Mouse (Mus musculus) embryonic facial prominence, embryonic 12.5 days (tissue): ENCODE results near the gene Ciao2b. TPM values are rescaled to one million over a fixed set of nuclear protein-coding genes. Genes with fewer than 3 reads are reported as not detected.
"Not testable (repeated sequence)": the region's sequence is repeated elsewhere in the genome, so short reads cannot be mapped to it uniquely, and the experiment has no call there.

Experiments used
- ATAC-seq: fragments of 200-750 bp; cut with Nextera tagmentation; 2 replicates; pipeline ENCODE4 v1.8.0; 2017; ENCODE audit not compliant: insufficient number of reproducible peaks, insufficient read depth, low FRiP score, low TSS enrichment
- H3K27ac ChIP-seq: fragments of 300-500 bp; sonication (generic); 2 replicates; pipeline ENCODE4 v1.5.1; 2016; ENCODE audit warnings: mild to moderate bottlenecking
- H3K27me3 ChIP-seq: fragments of 300-500 bp; sonication (generic); 2 replicates; pipeline ENCODE4 v1.6.1; 2016; ENCODE audit warnings: mild to moderate bottlenecking, moderate library complexity
- H3K36me3 ChIP-seq: fragments of 300-500 bp; sonication (generic); 2 replicates; pipeline ENCODE4 v1.6.1; 2016; ENCODE audit warnings: mild to moderate bottlenecking
- H3K4me1 ChIP-seq: fragments of 300-500 bp; sonication (generic); 2 replicates; pipeline ENCODE4 v1.6.1; 2016
- H3K4me2 ChIP-seq: fragments of 300-500 bp; sonication (generic); replicated peaks from 2 replicates; pipeline ENCODE4 v1.6.1; 2016; ENCODE audit warnings: mild to moderate bottlenecking, moderate library complexity
- H3K4me3 ChIP-seq: fragments of 300-500 bp; sonication (generic); 2 replicates; pipeline ENCODE4 v1.5.1; 2016; ENCODE audit warnings: mild to moderate bottlenecking
- H3K9ac ChIP-seq: fragments of 300-500 bp; sonication (generic); 2 replicates; pipeline ENCODE4 v1.6.1; 2016; ENCODE audit warnings: mild to moderate bottlenecking, moderate library complexity
- H3K9me3 ChIP-seq: fragments of 300-500 bp; sonication (generic); 2 replicates; pipeline ENCODE4 v1.6.1; 2016; ENCODE audit warnings: mild to moderate bottlenecking, moderate library complexity
- WGBS: fragments of 180-500 bp; shearing (Covaris S2); methylation state at CpG from one replicate; pipeline ENCODE4 v1.1.7; 2016; 5-methylcytosine and 5-hydroxymethylcytosine counted together
- polyA plus RNA-seq: library from polyadenylated mRNA; unstranded; fragments of >200 nt; fragmentation: Nextera tagmentation; extraction: Ambion mirVana; gene quantifications from 2 replicates; pipeline ENCODE4 v1.2.1, GENCODE M21; 2016

Gene Ciao2b
- 83.7 and 87.9 TPM in 2 replicates for polyA plus RNA-seq

- under 1% methylated on average over 66 of the region's 66 CpGs for WGBS
- Histone ChIP-seq H3K9ac (peak within 1 kb of the TSS; percentile 89), H3K4me2 (peak within 1 kb of the TSS; percentile 90), H3K4me3 (peak within 1 kb of the TSS; percentile 83), H3K27ac (no peak within 1 kb of the TSS), H3K9me3 (no peaks in the 10 kb centered on the region), H3K36me3 (0 out of 2 replicates have a peak, but pooled peaks cover 9% of the 10 kb centered on the region), H3K27me3 (no peaks in the 10 kb centered on the region), H3K4me1 (peaks cover 10% of the 10 kb centered on the region)
- ATAC-seq: peak; percentile 88
Measured at GRCm38 (mm10) chr8:104641426-104642323, at the start of gene Ciao2b. TSS of gene Ciao2b (minus strand) at chr8:104641965.

- ATAC-seq: no peak
- Histone ChIP-seq H3K4me1 (no peaks in the 10 kb centered on the region), H3K4me3 (no peak overlapping the region), H3K9ac (no peak overlapping the region), H3K4me2 (no peak overlapping the region), H3K27me3 (no peaks in the 10 kb centered on the region), H3K27ac (no peak overlapping the region), H3K9me3 (no peaks in the 10 kb centered on the region), H3K36me3 (no peaks in the 10 kb centered on the region)
- WGBS: 80% methylated on average over 4 of the region's 4 CpGs
Measured at GRCm38 (mm10) chr8:104688433-104688832, 46.7 kb upstream of the Ciao2b start.

- H3K27ac ChIP-seq: no peak overlapping the region
- no peaks in the 10 kb centered on the region for H3K36me3 ChIP-seq
- WGBS: 73% methylated on average over 4 of the region's 4 CpGs
- no peaks in the 10 kb centered on the region for H3K4me1 ChIP-seq
- no peaks in the 10 kb centered on the region for H3K27me3 ChIP-seq
- no peak for ATAC-seq
- H3K9me3 ChIP-seq: no peaks in the 10 kb centered on the region
- H3K9ac ChIP-seq: no peak overlapping the region
- no peak overlapping the region for H3K4me3 ChIP-seq
- no peak overlapping the region for H3K4me2 ChIP-seq
Measured at GRCm38 (mm10) chr8:104655614-104656013, 13.8 kb upstream of the Ciao2b start.

GRCm38 (mm10) chr8:104654984-104655383, 13.2 kb upstream of the Ciao2b start:
- Histone ChIP-seq H3K9ac (no peak overlapping the region), H3K4me2 (no peak overlapping the region), H3K27me3 (no peaks in the 10 kb centered on the region), H3K4me3 (no peak overlapping the region), H3K9me3 (no peaks in the 10 kb centered on the region), H3K36me3 (no peaks in the 10 kb centered on the region), H3K27ac (no peak overlapping the region), H3K4me1 (no peaks in the 10 kb centered on the region)
- ATAC-seq: peak; percentile 74
- 6% methylated on average over 3 of the region's 3 CpGs for WGBS

GRCm38 (mm10) chr8:104644187-104644586, 2.4 kb upstream of the Ciao2b start:
- H3K9ac ChIP-seq, ATAC-seq, H3K4me2 ChIP-seq, H3K9me3 ChIP-seq, H3K27me3 ChIP-seq, H3K36me3 ChIP-seq, H3K27ac ChIP-seq, H3K4me3 ChIP-seq: not testable (repeated sequence)
- peaks cover 10% of the 10 kb centered on the region for H3K4me1 ChIP-seq
- 72% methylated on average over 3 of the region's 3 CpGs for WGBS

GRCm38 (mm10) chr8:104642324-104642654, 524 bp upstream of the Ciao2b start:
- Histone ChIP-seq H3K4me3 (peak overlapping the region; percentile 83), H3K27me3 (no peaks in the 10 kb centered on the region), H3K27ac (no peak overlapping the region), H3K36me3 (0 out of 2 replicates have a peak, but pooled peaks cover 9% of the 10 kb centered on the region), H3K9ac (peak overlapping the region; percentile 89), H3K4me2 (peak overlapping the region; percentile 90), H3K9me3 (no peaks in the 10 kb centered on the region), H3K4me1 (peaks cover 10% of the 10 kb centered on the region)
- 67% methylated on average over 6 of the region's 6 CpGs for WGBS
- no peak for ATAC-seq

GRCm38 (mm10) chr8:104640831-104641370, 864 bp downstream of the Ciao2b start:
- Histone ChIP-seq H3K4me2 (peak overlapping the region; percentile 90), H3K27me3 (no peaks in the 10 kb centered on the region), H3K9ac (peak overlapping the region; percentile 89), H3K9me3 (no peaks in the 10 kb centered on the region), H3K4me1 (peaks cover 10% of the 10 kb centered on the region), H3K36me3 (0 out of 2 replicates have a peak, but pooled peaks cover 9% of the 10 kb centered on the region), H3K27ac (no peak overlapping the region), H3K4me3 (peak overlapping the region; percentile 83)
- no peak for ATAC-seq
- WGBS: 12% methylated on average over 25 of the region's 25 CpGs

- Histone ChIP-seq H3K36me3 (0 out of 2 replicates have a peak, but pooled peaks cover 9% of the 10 kb centered on the region), H3K4me2 (peak overlapping the region; percentile 90), H3K9ac (peak overlapping the region; percentile 89), H3K27ac (no peak overlapping the region), H3K9me3 (no peaks in the 10 kb centered on the region), H3K4me1 (peaks cover 10% of the 10 kb centered on the region), H3K4me3 (peak overlapping the region; percentile 83), H3K27me3 (no peaks in the 10 kb centered on the region)
- no peak for ATAC-seq
- 84% methylated on average over 7 of the region's 7 CpGs for WGBS
Measured at GRCm38 (mm10) chr8:104640241-104640640, 1.5 kb downstream of the Ciao2b start.

GRCm38 (mm10) chr8:104638010-104638409, 3.8 kb downstream of the Ciao2b start:
- Histone ChIP-seq H3K9ac (no peak overlapping the region), H3K27ac (no peak overlapping the region), H3K4me2 (no peak overlapping the region), H3K4me3 (no peak overlapping the region), H3K9me3 (no peaks in the 10 kb centered on the region), H3K27me3 (no peaks in the 10 kb centered on the region), H3K36me3 (0 out of 2 replicates have a peak, but pooled peaks cover 9% of the 10 kb centered on the region), H3K4me1 (peaks cover 10% of the 10 kb centered on the region)
- ATAC-seq: no peak
- 92% methylated on average over 6 of the region's 6 CpGs for WGBS

GRCm38 (mm10) chr8:104635004-104635710, 6.6 kb downstream of the Ciao2b start:
- H3K27me3 ChIP-seq: peaks cover 14% of the 10 kb centered on the region
- peaks cover 12% of the 10 kb centered on the region for H3K4me1 ChIP-seq
- no peak overlapping the region for H3K4me2 ChIP-seq
- no peak overlapping the region for H3K9ac ChIP-seq
- no peak overlapping the region for H3K27ac ChIP-seq
- ATAC-seq: no peak
- no peak overlapping the region for H3K4me3 ChIP-seq
- no peaks in the 10 kb centered on the region for H3K9me3 ChIP-seq
- H3K36me3 ChIP-seq: 0 out of 2 replicates have a peak, but pooled peaks cover 9% of the 10 kb centered on the region
- WGBS: 86% methylated on average over 3 of the region's 3 CpGs

GRCm38 (mm10) chr8:104633156-104633744, 8.5 kb downstream of the Ciao2b start:
- 62% methylated on average over 9 of the region's 9 CpGs for WGBS
- H3K9ac ChIP-seq: no peak overlapping the region
- peaks cover 12% of the 10 kb centered on the region for H3K4me1 ChIP-seq
- H3K36me3 ChIP-seq: no peaks in the 10 kb centered on the region
- no peak overlapping the region for H3K4me2 ChIP-seq
- H3K27me3 ChIP-seq: peaks cover 28% of the 10 kb centered on the region
- no peak overlapping the region for H3K27ac ChIP-seq
- H3K4me3 ChIP-seq: no peak overlapping the region
- H3K9me3 ChIP-seq: no peaks in the 10 kb centered on the region
- no peak for ATAC-seq
